Mouse (Mus musculus): ENCODE results near the gene Nit2. TPM values are rescaled to one million over a fixed set of nuclear protein-coding genes. Genes with fewer than 3 reads are reported as not detected.
"Not testable (repeated sequence)": the region's sequence is repeated elsewhere in the genome, so short reads cannot be mapped to it uniquely, and the experiment has no call there.

Nit2 gene
- 35.2 and 40.7 TPM in 2 replicates for total RNA-seq (2015)
- 30.9 and 38.1 TPM in 2 replicates for total RNA-seq (2017)

GRCm38 (mm10) chr16:57166611-57167513, at the start of gene Nit2:
Gene Nit2, minus strand, starts transcription at chr16:57167341.
- ATAC-seq (replicated peaks; ENCODE audit: poor library complexity), result peak; percentile 95

- peak; percentile 92 for ATAC-seq (replicated peaks; ENCODE audit: poor library complexity)
These were observed 48.8 kb upstream of the Nit2 start for GRCm38 (mm10) chr16:57215957-57216356.

GRCm38 (mm10) chr16:57211037-57211436, 43.9 kb upstream of the Nit2 start:
- ATAC-seq (replicated peaks; ENCODE audit: poor library complexity), result peak; percentile 82

GRCm38 (mm10) chr16:57208342-57208741, 41.2 kb upstream of the Nit2 start:
- ATAC-seq (replicated peaks; ENCODE audit: poor library complexity), result no peak

- no peak for ATAC-seq (replicated peaks; ENCODE audit: poor library complexity)
These were observed 30.1 kb upstream of the Nit2 start for GRCm38 (mm10) chr16:57197281-57197680.

GRCm38 (mm10) chr16:57196590-57196989, 29.4 kb upstream of the Nit2 start:
- peak; percentile 99 for ATAC-seq (replicated peaks; ENCODE audit: poor library complexity)

GRCm38 (mm10) chr16:57191214-57191613, 24.1 kb upstream of the Nit2 start:
- ATAC-seq (replicated peaks; ENCODE audit: poor library complexity), result no peak

- ATAC-seq (replicated peaks; ENCODE audit: poor library complexity), result no peak
These were observed 23.2 kb upstream of the Nit2 start for GRCm38 (mm10) chr16:57190390-57190789.

- peak; percentile 99 for ATAC-seq (replicated peaks; ENCODE audit: poor library complexity)
These were observed 22.4 kb upstream of the Nit2 start for GRCm38 (mm10) chr16:57189493-57189892.

GRCm38 (mm10) chr16:57186618-57187017, 19.5 kb upstream of the Nit2 start:
- ATAC-seq (replicated peaks; ENCODE audit: poor library complexity), result no peak

GRCm38 (mm10) chr16:57182037-57182436, 14.9 kb upstream of the Nit2 start:
- 0 out of 2 replicates have a peak, but pooled peaks have one; percentile 3 for ATAC-seq (replicated peaks; ENCODE audit: poor library complexity)

- no peak for ATAC-seq (replicated peaks; ENCODE audit: poor library complexity)
These were observed 14.0 kb upstream of the Nit2 start for GRCm38 (mm10) chr16:57181180-57181579.

- 0 out of 2 replicates have a peak, but pooled peaks have one; percentile 35 for ATAC-seq (replicated peaks; ENCODE audit: poor library complexity)
These were observed 10.5 kb upstream of the Nit2 start for GRCm38 (mm10) chr16:57177664-57178063.

- peak; percentile 96 for ATAC-seq (replicated peaks; ENCODE audit: poor library complexity)
These were observed 10.1 kb upstream of the Nit2 start for GRCm38 (mm10) chr16:57177254-57177653.

GRCm38 (mm10) chr16:57176276-57176675, 9.1 kb upstream of the Nit2 start:
- ATAC-seq (replicated peaks; ENCODE audit: poor library complexity), result no peak

- ATAC-seq (replicated peaks; ENCODE audit: poor library complexity), result no peak
These were observed 8.6 kb upstream of the Nit2 start for GRCm38 (mm10) chr16:57175751-57176150.

- ATAC-seq (replicated peaks; ENCODE audit: poor library complexity), result not testable (repeated sequence)
These were observed 7.3 kb upstream of the Nit2 start for GRCm38 (mm10) chr16:57174480-57174879.

GRCm38 (mm10) chr16:57171570-57171969, 4.4 kb upstream of the Nit2 start:
- ATAC-seq (replicated peaks; ENCODE audit: poor library complexity), result no peak

- no peak for ATAC-seq (replicated peaks; ENCODE audit: poor library complexity)
These were observed 4.0 kb upstream of the Nit2 start for GRCm38 (mm10) chr16:57171161-57171560.

GRCm38 (mm10) chr16:57168236-57168635, 1.1 kb upstream of the Nit2 start:
- no peak for ATAC-seq (replicated peaks; ENCODE audit: poor library complexity)

GRCm38 (mm10) chr16:57167514-57167912, 372 bp upstream of the Nit2 start:
- peak; percentile 6; the same call in 1 of the 2 replicates for ATAC-seq (replicated peaks; ENCODE audit: poor library complexity)

- no peak for ATAC-seq (replicated peaks; ENCODE audit: poor library complexity)
These were observed 1.1 kb downstream of the Nit2 start for GRCm38 (mm10) chr16:57166086-57166485.

Data from megakaryocyte progenitor cell, adult 5-6 weeks (primary cell).